Mouse (Mus musculus): ENCODE results near the gene Sln. TPM values are rescaled to one million over a fixed set of nuclear protein-coding genes. Genes with fewer than 3 reads are reported as not detected.

The Sln gene
- total RNA-seq (2021): under 1 TPM; 0.29 to 0.99 TPM
- long read RNA-seq, experiment 1: 0 reads
- long read RNA-seq, experiment 2, partial matches to known transcripts: 0 of 2 reads
- long read RNA-seq, experiment 2, other reads (novel, unspliced or antisense): 0 of 2 reads

DNA sequence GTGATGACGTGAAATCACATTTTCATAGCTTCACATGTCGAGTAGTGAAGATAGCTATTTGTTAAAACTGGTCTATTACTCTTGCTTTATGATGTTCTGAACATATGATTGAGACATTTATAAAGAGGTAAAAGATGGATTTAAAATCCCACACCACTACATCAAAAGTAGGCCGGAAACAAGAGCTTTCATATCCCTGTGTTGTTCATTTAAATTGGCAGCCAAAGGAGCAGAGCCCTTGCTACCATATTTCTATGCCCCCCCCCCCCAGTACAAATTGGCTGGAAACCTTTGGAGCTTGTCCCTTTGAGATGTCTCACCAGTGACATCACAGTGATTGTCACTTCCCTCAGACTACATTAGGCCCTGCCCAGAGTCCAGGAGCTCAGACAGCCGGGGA is at the start of gene Sln:
Sln (plus strand) TSS at position 301 of the 400 bp plus-strand sequence.
- no peak for DNase-seq (ENCODE audit: low spot score in 2 of 2)

DNA sequence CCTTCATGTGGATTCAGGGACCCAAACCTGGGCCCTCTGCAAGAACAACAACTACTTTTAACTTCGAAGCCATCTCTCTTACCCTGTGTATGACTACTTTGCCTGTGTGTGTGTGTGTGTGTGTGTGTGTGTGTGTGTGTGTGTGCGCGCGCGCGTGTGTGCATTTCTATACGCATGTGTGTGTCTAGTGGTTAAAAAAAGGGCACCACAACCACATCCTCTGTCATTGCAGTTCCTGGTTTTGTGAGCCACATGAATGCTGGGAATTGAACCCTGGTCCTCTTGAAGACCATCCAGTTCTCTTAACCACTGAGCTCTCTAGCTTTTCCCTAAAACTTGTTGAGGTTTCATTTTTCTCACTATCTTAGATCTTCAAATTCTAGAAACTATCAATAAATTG is 47.0 kb upstream of the Sln start:
- no peak for DNase-seq (ENCODE audit: low spot score in 2 of 2)

DNA sequence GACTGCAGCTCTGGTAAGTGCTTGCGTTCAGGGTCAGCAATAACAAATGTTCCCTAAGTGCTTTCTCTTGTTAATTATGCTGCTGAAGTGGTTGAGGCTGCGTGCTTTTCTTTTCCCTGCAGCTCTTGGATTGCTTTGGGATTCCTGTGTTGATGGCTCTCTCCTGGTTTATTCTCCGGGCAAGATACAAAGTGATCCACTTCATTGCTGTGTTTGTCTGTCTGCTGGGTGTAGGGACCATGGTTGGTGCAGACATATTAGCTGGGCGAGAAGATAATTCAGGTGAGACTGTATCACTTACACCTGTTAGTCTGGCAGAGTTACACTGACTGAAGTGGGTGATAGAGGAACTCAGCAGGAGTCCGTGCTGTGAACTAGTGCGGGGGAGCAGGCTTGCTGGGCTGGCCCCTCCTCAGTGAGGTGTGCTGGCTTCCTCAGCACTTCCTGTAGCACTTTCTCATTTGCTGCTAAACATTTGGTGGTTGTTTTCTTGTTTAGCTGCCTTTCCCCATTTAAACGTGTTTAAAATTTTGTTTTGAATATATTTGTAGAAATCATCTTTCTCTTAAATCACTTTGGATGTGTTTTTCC is 43.4 kb upstream of the Sln start:
- no peak for DNase-seq (ENCODE audit: low spot score in 2 of 2)

DNA sequence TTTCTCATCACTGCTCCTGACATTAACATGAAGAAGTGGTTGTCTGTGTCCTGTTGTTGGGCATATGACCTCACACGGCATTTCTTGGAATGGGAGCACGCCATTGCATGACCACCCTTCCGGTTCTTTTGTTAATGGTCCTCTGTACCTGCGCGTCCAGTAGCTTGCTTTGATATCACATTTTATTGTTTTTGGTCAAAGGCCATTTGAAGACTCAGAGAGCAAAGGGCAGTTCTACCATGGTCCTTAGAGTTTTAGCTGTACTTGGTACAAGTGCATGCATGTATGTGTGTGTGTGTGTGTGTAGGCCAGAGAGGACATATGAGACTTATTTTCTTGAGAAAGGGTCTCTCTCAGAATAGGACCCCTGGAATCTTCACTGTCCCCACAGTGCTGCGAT is 36.5 kb upstream of the Sln start:
- no peak for DNase-seq (ENCODE audit: low spot score in 2 of 2)

DNA sequence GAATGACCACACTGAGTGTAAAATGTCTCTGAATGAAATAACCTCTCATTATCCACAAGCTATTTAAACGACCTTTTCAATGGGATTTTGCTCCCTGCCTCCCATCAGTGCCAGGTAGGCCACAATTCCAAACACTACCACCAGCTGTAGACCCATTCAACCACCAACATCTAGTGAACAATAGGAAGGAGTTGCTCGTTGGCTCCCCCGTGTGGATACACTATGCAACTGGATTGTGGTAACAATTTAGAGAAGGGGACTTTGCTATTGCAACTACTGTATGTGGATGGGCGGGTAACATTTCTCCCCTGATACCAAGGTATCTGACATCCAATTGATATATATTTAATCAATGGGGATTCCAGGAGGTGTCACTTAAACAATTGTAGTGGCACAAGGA is 31.2 kb upstream of the Sln start:
- peak; percentile 50 to 54 for DNase-seq (ENCODE audit: low spot score in 2 of 2)

DNA sequence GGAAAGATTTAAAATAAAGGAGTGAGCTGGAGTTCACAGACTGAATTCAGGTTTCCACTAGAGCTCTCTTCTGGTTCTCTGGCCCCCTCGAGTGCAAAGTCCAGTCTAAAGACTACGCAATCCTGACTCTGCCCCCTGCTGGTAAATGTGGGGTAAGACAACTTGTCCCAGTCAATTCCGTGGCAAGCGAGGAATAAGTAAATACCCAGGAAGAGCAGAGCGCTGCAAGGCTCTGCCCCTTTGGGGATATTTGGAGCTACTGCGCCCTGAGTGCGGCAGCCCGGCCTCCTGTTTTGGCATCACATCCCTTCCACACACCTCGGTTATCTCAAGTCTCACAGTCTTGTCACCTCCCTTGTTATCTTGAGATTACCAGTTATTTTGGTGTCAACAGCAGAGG is 24.6 kb upstream of the Sln start:
- no peak for DNase-seq (ENCODE audit: low spot score in 2 of 2)

DNA sequence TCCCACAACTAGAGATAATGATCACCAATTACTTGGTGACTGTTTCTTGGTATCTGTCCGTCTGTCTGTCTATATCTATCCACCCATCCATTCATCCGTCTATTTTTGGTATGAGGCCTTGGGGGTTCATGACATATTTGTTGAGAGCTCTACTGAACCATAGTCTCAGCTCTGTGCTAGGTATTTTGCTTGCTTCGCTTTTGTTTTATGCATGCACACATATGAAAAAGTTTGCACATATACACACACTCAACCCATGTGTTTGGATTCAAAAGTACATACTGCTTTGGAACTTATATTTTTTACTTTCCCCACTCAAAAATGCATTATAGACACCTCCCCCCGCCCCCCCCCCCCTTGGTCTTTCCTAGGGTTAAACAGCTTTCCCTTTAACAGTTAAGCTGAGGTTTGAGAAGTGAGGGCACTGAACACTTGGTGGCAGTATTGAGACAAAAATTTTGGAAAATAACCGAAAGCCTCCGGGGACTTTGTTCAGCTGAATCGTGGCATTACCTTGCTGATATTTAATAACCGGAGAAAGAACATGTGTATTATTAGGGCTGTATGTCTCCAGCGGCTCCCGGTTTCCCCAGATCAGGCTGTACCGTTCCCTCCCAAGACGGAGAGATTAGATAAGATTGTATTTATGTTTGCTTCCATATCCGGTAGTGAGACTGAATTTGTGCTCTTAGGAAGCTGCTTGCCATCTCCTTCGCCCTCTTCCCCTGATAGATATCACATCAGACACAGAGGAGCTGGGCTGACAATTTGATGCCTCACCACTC is 20.7 kb upstream of the Sln start:
- DNase-seq (ENCODE audit: low spot score in 2 of 2): peak; percentile 55 to 84

DNA sequence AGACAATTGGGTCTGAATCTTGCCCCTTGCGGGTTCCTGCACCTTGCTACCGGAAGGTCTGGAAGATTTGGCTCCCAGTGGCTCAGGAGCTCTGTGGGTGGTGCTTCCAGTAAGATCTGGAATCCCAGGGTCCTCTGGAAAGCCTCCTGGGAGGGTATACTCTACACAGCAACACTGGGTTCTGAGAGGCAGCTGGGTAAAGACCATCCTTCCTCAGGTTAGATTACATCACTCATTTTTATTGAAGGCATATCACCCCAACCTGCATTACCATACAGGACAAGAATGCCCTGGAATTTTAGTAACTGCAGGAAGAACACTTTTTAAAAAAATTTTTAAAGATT is 20.1 kb upstream of the Sln start:
- DNase-seq (ENCODE audit: low spot score in 2 of 2): no peak

DNA sequence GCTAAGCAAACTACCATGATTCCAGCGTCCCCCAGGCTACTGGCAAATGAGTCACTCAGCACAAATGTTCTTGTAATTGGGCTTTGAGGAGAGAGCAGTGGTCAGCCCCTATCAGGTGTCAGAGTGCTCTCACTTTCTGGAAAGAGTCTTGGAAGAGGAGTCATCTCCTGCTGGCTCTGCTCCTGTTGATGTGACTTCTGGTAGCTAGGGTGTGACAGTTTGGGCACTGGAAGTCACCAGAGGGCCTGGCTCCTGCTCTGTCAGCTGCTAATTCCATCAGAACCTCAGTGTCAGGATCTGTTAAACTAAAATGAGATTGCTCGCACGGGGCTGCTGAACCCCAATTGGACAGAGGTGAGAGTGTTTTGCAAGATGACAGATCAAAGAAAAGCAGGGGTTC is 14.9 kb upstream of the Sln start:
- DNase-seq (ENCODE audit: low spot score in 2 of 2): no peak

DNA sequence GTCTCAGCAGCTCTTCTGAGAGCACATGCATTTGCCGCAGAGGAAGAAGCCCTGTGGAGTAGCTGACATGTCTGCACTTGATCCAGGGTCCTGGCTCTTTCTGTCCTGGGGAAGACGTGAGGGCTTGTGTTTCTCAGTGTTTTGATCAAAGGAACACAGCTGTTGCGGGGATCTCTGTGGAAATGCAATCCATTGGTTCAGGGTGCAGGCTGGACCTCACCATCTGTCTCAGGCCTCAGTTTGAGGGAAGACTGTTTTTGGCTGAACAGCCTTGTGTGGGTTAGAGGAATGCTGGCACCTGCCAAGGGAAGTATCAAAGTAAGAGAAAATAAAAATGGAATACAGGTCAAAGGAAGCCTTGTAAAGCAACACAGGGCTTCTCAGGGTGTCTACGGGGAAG is 14.0 kb upstream of the Sln start:
- DNase-seq (ENCODE audit: low spot score in 2 of 2): no peak

DNA sequence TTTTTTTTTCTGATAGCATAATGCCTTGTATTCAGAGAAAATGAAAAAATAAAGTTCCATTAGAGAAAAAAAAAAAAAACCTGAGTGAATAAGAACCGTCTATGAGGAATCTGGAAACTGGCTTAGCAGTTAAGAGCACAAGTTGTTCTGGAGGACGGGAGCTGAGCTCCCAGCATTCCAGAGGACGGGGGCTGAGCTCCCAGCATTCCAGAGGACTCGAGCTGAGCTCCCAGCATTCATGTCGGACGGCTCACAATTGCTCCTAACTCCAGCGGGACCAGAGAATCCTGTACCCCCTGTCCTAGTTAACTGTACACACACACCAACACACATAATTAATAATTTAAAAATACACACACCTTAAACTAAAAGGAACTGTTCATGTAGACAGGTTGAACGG is 11.1 kb upstream of the Sln start:
- no peak for DNase-seq (ENCODE audit: low spot score in 2 of 2)

DNA sequence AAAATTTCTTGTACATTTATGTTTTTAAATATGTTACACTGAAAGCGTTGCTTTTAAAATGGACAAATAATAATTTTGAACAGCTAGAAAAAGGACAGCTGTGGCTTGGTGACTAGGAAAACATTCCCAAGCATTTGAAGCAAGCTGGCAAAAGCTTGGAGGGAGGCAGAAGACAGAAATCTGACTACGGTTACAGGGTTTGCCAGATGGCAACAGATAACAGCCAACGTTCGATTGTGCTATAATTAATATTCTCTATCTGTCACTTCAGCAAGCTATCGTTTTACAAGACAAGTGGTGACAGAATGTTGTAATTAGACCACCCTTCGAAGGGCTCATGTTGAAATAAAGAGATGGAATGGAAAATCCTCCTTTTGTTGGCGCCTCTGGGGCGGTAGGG is 1.4 kb upstream of the Sln start:
- DNase-seq (ENCODE audit: low spot score in 2 of 2): peak in 1 of 2 experiments; percentile 84

DNA sequence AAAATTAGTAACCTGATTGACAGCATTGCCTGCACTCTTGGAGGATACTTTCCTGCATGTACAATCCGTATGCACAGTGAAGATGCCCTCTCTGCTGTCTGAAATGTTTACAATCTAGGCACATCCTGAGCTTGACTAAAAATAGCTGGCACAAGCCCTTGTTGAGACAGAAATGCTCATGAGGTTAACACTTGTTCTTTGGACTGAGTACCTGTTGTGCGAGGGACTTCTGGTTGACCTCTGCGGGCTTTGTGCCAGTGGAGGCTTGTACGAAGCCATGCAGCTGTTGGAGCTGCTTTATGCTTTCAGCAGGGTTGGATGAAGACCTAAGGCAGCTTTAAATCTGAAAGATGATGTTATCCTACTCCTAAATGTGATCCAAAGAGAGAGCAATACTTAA is 2.2 kb downstream of the Sln start:
- no peak for DNase-seq (ENCODE audit: low spot score in 2 of 2)

DNA sequence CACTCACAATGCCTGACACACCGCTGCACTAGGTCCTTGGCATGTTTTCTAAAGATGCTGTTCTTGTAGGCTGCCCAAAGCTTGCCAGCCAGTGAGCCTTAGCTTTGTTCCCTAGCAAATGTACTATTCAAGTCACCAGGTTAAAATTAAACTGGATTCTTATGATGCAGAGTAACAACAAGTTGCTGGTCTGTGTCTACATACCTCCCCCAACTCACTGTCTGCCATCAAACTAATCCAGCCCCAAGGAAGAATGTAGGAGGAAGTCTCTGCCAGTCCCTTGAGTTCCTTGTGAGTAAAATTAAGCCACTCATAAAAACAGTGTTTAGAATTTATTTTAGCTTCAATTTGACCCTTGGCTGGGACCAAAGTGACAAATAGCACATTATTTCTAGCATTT is 3.7 kb downstream of the Sln start:
- no peak for DNase-seq (ENCODE audit: low spot score in 2 of 2)

DNA sequence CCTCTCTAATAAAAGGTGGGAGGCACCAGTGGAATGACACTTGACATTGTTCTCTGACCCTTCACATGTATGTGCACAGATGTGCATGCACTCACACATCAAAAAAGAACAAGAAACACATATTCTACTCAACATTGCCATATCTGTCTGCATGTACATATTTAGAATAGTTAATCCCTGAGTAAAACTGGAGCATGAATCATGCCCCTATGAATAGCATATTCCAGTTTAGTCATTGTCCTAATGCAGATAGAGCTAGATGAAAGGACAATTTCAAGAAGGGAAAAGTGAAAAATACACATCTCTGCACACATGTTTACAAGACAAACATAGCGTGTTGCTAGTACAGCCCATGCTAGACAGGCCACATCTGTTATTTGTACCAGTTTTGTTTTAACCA is 4.6 kb downstream of the Sln start:
- no peak for DNase-seq (ENCODE audit: low spot score in 2 of 2)

DNA sequence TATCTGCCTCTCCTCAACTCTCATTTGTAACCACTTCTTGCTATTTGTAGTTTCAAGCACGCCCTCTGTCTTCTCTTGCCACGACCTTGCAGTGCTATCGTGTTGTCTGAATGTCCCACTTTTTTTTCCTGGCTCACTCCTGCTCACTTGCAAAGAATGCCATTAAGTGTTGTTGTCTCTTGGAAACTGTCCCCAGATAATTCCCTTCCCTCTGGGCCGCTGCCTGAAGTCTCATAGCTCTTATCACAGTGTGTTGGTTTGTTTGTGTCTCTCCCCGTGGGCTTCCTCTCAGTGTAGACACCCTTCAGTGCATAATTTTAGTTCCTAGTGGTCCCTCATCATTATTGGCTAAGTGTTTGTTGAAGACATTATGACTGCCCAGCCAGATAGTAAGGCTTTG is 7.9 kb downstream of the Sln start:
- DNase-seq (ENCODE audit: low spot score in 2 of 2): no peak

DNA sequence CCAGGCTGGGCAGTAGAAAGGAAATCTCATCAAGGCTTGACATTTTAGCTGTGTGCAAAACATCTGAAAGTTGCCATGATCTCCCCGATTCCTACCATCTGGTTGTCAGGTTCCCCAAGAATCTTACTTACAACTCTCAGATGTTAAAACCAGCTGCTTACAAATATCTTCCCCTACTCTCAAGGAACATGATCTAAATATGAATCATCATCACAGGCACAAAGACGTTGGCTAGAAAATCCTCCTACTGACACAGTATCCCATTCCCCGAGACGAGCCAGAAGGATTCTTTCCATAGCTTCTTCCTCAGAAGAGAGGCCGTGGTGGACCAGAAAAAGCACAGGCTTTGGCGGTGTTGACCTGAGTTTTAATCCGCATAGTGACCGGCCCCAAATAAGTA is 23.3 kb downstream of the Sln start:
- no peak for DNase-seq (ENCODE audit: low spot score in 2 of 2)

DNA sequence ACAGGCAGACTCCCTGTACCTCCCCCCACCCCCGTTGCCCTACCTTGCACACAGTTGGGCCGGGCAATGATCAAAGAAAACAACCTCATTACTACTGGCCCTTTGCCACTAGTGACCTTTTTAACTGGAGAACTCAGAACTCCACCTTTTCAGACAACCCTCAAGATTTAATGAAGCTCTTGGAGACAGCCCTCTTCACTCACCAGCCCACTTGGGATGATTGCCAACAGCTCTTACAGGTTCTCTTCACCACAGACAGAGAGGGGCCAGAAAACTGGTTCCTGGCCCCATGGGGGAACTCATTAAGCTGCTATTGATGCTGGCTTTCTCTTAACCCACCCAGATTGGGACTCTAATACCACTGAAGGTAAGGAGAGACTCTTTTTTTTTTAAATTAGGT is 27.5 kb downstream of the Sln start:
- no peak for DNase-seq (ENCODE audit: low spot score in 2 of 2)

DNA sequence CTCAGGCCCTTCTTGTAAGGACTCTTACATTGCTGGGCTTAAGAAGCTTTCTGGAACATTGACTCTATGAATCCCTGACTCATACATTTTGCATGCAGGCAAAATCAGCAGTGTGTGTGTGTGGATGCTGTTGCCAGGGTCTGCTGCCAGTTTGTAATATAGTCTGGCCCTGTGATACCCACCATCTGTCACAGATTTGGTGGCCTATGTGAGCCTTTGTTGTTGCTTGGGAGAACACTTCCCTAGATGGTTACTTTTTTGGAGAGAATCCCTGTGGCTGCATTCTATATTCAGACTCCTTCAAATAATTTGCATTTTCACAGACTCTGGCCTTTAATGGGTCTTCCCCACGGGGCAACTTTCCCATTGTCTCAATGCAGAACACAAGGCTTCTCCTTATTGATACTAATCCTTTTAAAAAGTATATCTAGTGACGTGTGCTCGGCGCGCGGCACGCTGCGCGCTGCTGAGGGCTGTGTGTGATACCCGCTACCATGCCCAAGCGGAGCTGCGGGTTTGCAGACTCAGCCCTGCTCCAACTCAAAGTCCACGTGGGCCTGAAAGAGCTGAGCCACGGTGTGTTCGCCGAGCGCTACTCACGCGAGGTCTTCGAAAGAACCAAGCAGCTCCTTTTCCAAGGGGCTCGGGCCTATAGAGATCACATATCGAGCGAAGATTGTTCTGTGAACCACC is 33.8 kb downstream of the Sln start:
- no peak for DNase-seq (ENCODE audit: low spot score in 2 of 2)

DNA sequence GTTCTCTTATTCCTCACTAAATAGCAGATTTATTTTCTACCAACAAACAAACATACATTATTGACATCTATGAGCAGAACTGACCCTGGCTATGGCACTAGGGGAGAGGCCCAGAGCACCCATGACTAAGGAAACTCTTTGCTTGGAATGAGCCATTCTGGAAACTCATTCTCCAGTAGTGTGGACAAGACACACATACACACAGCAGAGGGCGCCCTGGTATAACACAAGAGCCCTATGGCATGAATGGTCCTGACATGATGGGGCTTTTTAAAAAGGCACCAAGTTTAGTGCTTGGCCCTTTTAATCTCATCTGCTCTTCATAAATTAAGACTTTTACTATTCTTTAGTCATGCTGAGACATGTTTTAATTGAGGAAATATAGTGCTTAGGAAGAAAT is 40.1 kb downstream of the Sln start:
- peak; percentile 68 to 84 for DNase-seq (ENCODE audit: low spot score in 2 of 2)

DNA sequence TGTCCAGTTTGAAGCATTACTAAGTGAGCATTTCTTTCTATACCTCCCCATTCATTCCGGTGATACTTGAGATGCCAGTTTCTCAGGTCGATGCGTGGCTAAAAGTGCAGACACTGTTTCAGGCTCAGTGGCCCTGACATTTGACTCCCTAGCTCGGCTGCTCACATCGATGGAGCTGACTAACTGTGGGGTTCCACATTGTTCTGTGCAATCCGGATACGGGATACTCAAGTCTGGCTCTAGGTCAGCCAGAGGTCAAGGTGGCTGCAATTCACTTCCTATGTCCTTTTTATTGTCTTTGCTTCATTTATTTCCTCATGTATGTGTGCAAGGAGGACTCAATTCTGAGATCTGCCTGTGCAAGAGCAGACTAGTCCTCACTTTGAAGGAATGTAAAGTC is 45.9 kb downstream of the Sln start:
- DNase-seq (ENCODE audit: low spot score in 2 of 2): no peak

DNA sequence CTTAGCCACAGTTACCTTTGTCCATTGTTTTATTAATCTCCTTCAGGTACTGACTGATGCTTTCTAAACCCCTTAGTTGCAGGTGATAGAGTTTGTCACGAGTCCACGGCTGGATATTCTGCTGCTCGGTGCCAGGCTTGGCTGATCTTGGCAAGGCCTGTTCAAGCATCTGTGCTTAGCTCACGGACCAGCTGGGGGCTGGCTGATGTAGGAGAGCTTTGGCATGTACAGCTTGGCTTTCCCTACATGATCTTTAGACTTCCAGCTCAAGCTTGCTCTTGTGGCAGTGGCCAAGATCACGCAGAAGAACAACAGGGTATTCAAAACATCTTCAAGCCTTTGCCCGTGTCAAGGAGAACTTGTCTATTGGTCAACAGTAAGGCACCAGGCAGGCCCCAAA is 49.9 kb downstream of the Sln start:
- DNase-seq (ENCODE audit: low spot score in 2 of 2): peak; percentile 69
